Mouse (Mus musculus) left cerebral cortex, postnatal 14 days (tissue): ENCODE results near the gene Nyap2. TPM values are rescaled to one million over a fixed set of nuclear protein-coding genes. Genes with fewer than 3 reads are reported as not detected.
"Not testable (repeated sequence)": the region's sequence is repeated elsewhere in the genome, so short reads cannot be mapped to it uniquely, and the experiment has no call there.

Experiments
- DNase-seq, 2 experiments: peaks; one replicate each; pipeline ENCODE4 v3.0.0; 2021 to 2022; ENCODE audit warnings: low spot score in 2 of 2, mixed read lengths in 1 of 2
- intact Hi-C: fragments of 180-260 bp; cut with DNase I; formaldehyde crosslinking; loops from one replicate; pipeline ENCODE4 v1.15.1; 2025
- total RNA-seq, 2 experiments: library from RNA; stranded (reverse); gene quantifications; 2 replicates each; pipeline ENCODE4 v1.2.3; 2021

Nyap2 gene
- total RNA-seq, 2 experiments from 2014 or later: 47.5 to 52.2 TPM

GRCm38 (mm10) chr1:81172703-81173102, 96.0 kb downstream of the Nyap2 start:
- intact Hi-C loops: no loop called here

GRCm38 (mm10) chr1:81173303-81173702, 96.6 kb downstream of the Nyap2 start:
- intact Hi-C loops: no loop called here
- no peak for DNase-seq

More at GRCm38 (mm10) chr1:81172703-81173102, 96.0 kb downstream of the Nyap2 start:
- DNase-seq: peak in 1 of 2 experiments; percentile 12

GRCm38 (mm10) chr1:81179725-81180124, 103.0 kb downstream of the Nyap2 start:
- intact Hi-C loops: loop anchor here (5.0 kb wide), 1 partner anchor 327 kb away; no protein-coding TSS in a partner anchor
- DNase-seq: peak; percentile 22 to 37

GRCm38 (mm10) chr1:81180686-81181085, 103.9 kb downstream of the Nyap2 start:
- intact Hi-C loops: loop anchor here (5.0 kb wide), 1 partner anchor 328 kb away; no protein-coding TSS in a partner anchor
- DNase-seq: peak in 1 of 2 experiments; percentile 25

GRCm38 (mm10) chr1:81209536-81209935, 132.8 kb downstream of the Nyap2 start:
- intact Hi-C loops: no loop called here
- DNase-seq: no peak

GRCm38 (mm10) chr1:81211491-81211890, 134.7 kb downstream of the Nyap2 start:
- intact Hi-C loops: no loop called here
- no peak for DNase-seq

- intact Hi-C loops: no loop called here
- no peak for DNase-seq
These were observed 143.0 kb downstream of the Nyap2 start for GRCm38 (mm10) chr1:81219790-81220189.

- peak in 1 of 2 experiments; percentile 12 for DNase-seq
These were observed 155.1 kb downstream of the Nyap2 start for GRCm38 (mm10) chr1:81231759-81232406.

GRCm38 (mm10) chr1:81232407-81232789, 155.6 kb downstream of the Nyap2 start:
- intact Hi-C loops: not testable (repeated sequence)

More at GRCm38 (mm10) chr1:81231759-81232406, 155.1 kb downstream of the Nyap2 start:
- intact Hi-C loops: no loop called here

GRCm38 (mm10) chr1:81248447-81249205, 171.9 kb downstream of the Nyap2 start:
- intact Hi-C loops: no loop called here
- no peak for DNase-seq

More at GRCm38 (mm10) chr1:81232407-81232789, 155.6 kb downstream of the Nyap2 start:
- not testable (repeated sequence) for DNase-seq

GRCm38 (mm10) chr1:81250068-81250467, 173.3 kb downstream of the Nyap2 start:
- intact Hi-C loops: no loop called here
- no peak for DNase-seq

GRCm38 (mm10) chr1:81266441-81266840, 189.7 kb downstream of the Nyap2 start:
- no peak for DNase-seq
- intact Hi-C loops: no loop called here

GRCm38 (mm10) chr1:81280978-81281377, 204.2 kb downstream of the Nyap2 start:
- intact Hi-C loops: loop anchor here (10.0 kb wide), 1 partner anchor 206 kb away; the partner anchor contains the start of gene Nyap2
- peak in 1 of 2 experiments; percentile 12 for DNase-seq

GRCm38 (mm10) chr1:81285633-81286032, 208.9 kb downstream of the Nyap2 start:
- no peak for DNase-seq
- intact Hi-C loops: loop anchor here (5.0 to 10.0 kb wide), 2 partner anchors 211 to 453 kb away; partner anchors contain the start of gene Nyap2

GRCm38 (mm10) chr1:81287088-81287487, 210.3 kb downstream of the Nyap2 start:
- peak; percentile 23 to 69 for DNase-seq
- intact Hi-C loops: loop anchor here (5.0 to 10.0 kb wide), 2 partner anchors 212 to 455 kb away; partner anchors contain the start of gene Nyap2

GRCm38 (mm10) chr1:81300735-81301134, 224.0 kb downstream of the Nyap2 start:
- intact Hi-C loops: loop anchor here (5.0 to 10.0 kb wide), 3 partner anchors 468 to 1118 kb away; no protein-coding TSS in a partner anchor
- DNase-seq: peak; percentile 33 to 62

GRCm38 (mm10) chr1:81301661-81302060, 224.9 kb downstream of the Nyap2 start:
- intact Hi-C loops: loop anchor here (5.0 to 10.0 kb wide), 3 partner anchors 469 to 1119 kb away; no protein-coding TSS in a partner anchor

GRCm38 (mm10) chr1:81303389-81303788, 226.6 kb downstream of the Nyap2 start:
- intact Hi-C loops: loop anchor here (5.0 to 10.0 kb wide), 3 partner anchors 471 to 1121 kb away; no protein-coding TSS in a partner anchor
- DNase-seq: no peak

More at GRCm38 (mm10) chr1:81301661-81302060, 224.9 kb downstream of the Nyap2 start:
- peak; percentile 71 to 80 for DNase-seq

- intact Hi-C loops: loop anchor here (10.0 kb wide), 1 partner anchor 783 kb away; no protein-coding TSS in a partner anchor
- DNase-seq: no peak
These were observed 230.7 kb downstream of the Nyap2 start for GRCm38 (mm10) chr1:81307407-81307806.

- DNase-seq: no peak
- intact Hi-C loops: loop anchor here (10.0 kb wide), 1 partner anchor 783 kb away; no protein-coding TSS in a partner anchor
These were observed 231.2 kb downstream of the Nyap2 start for GRCm38 (mm10) chr1:81307934-81308333.
